Mouse (Mus musculus) stomach, postnatal 0 days (tissue): ENCODE data around the gene Ptpa. TPM values are rescaled to one million over a fixed set of nuclear protein-coding genes. Genes with fewer than 3 reads are reported as not detected.

Experiments used
- ATAC-seq: fragments of 200-750 bp; cut with Nextera tagmentation; 2 replicates; pipeline ENCODE4 v1.8.0; 2017; ENCODE audit not compliant: low FRiP score, low TSS enrichment
- DNase-seq: peaks from one replicate; pipeline ENCODE4 v3.0.0-alpha.2; 2016; ENCODE audit warnings: low spot score
- H3K27ac ChIP-seq: fragments of 300-500 bp; sonication (generic); replicated peaks from 2 replicates; pipeline ENCODE4 v1.5.1; 2014; ENCODE audit warnings: mild to moderate bottlenecking, control low read depth
- H3K27me3 ChIP-seq: fragments of 300-500 bp; sonication (generic); 2 replicates; pipeline ENCODE4 v1.6.1; 2014; ENCODE audit warnings: low read length; ENCODE audit not compliant: control insufficient read depth, insufficient read depth
- H3K36me3 ChIP-seq: fragments of 300-500 bp; sonication (generic); 2 replicates; pipeline ENCODE4 v1.6.1; 2014; ENCODE audit warnings: low read length, mixed read lengths; ENCODE audit not compliant: control insufficient read depth, insufficient read depth
- H3K4me1 ChIP-seq: fragments of 300-500 bp; sonication (generic); replicated peaks from 2 replicates; pipeline ENCODE4 v1.6.1; 2014; ENCODE audit warnings: antibody characterized with exemption; ENCODE audit not compliant: control insufficient read depth, insufficient read depth
- H3K4me2 ChIP-seq: fragments of 300-500 bp; sonication (generic); replicated peaks from 2 replicates; pipeline ENCODE4 v1.6.1; 2014; ENCODE audit warnings: low read depth, mild to moderate bottlenecking, control low read depth, moderate library complexity
- H3K4me3 ChIP-seq: fragments of 300-500 bp; sonication (generic); 2 replicates; pipeline ENCODE4 v1.5.1; 2014; ENCODE audit warnings: low read depth, low read length, control low read depth
- H3K9ac ChIP-seq: fragments of 300-500 bp; sonication (generic); 2 replicates; pipeline ENCODE4 v1.6.1; 2014; ENCODE audit warnings: mild to moderate bottlenecking, low read length, control low read depth, mixed read lengths
- H3K9me3 ChIP-seq: fragments of 300-500 bp; sonication (generic); 2 replicates; pipeline ENCODE4 v1.6.1; 2016; ENCODE audit warnings: low read length; ENCODE audit not compliant: control insufficient read depth
- CTCF ChIP-seq: IDR thresholded peaks from 2 replicates; pipeline ENCODE4 v1.5.1; 2016; ENCODE audit warnings: antibody characterized with exemption, low read depth, mild to moderate bottlenecking, moderate library complexity
- EP300 ChIP-seq: optimal IDR thresholded peaks from 2 replicates; pipeline ENCODE3; 2016; ENCODE audit warnings: antibody characterized with exemption
- WGBS: fragments of 180-500 bp; shearing (Covaris S2); extraction: QIAGEN DNeasy Blood & Tissue Kit; methylation state at CpG from one replicate; pipeline ENCODE4 v1.1.7; 2014; 5-methylcytosine and 5-hydroxymethylcytosine counted together
- polyA plus RNA-seq: library from polyadenylated mRNA; unstranded; fragments of >200 nt; fragmentation: Nextera tagmentation; extraction: Ambion mirVana; gene quantifications from 2 replicates; pipeline ENCODE4 v1.2.1, GENCODE M21; 2015

The Ptpa gene
- polyA plus RNA-seq, 1 experiment from 2014 or later, result 76.6 TPM

DNA sequence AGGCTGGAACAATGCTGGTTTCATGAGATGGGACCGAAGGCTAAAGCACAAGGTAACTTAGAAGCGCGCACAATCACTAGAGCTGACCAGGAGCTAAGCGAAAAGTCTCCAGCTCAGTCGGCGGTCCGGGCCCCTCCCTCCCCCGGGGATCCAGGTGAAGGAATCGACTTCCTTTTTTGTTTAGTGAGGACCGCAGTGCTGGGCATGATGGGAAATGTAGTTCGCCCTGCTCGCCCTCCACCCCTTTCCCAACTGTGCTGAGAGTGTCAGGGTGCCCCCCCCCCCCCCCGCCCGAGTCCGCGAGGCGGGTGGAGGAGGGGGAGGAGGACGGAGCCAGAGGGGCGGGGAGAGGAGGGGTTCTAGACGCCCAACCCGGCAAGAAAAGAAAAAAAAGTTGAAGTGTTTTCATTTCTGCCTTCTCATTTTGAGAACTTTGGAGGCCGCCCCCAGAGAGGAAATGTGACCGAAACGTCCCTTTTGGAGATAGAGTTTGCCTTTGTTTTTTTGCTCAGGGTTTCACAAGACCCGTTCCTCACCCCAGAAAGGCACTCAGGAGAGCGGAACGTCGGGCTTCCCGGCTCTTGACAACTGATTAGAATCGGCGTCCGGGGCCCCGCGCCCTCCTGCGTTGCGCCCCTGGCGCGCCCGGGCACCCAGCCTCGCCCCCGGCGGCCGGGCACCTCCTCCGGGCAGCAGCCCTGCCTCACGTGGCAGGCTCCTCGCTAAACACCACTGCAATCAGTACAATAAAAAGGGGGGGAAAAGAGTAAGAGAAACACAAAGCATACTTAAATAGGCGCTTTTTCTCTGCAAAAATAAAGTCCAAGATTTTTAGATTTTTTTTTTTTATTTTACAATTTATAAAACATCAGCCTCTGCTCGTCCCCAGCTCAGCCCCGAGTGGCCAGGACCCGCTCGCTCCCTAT lies 56.2 kb downstream of the Ptpa start:
- DNase-seq (peak; percentile 87), ATAC-seq (peak; percentile 66)
- Histone ChIP-seq H3K4me1 (peaks cover 4% of the 10 kb centered on the region; the same call in 1 of the 2 replicates), H3K4me3 (peak overlapping the region; percentile 85), H3K27ac (peak overlapping the region; percentile 94), H3K9ac (peak overlapping the region; percentile 90), H3K27me3 (no peaks in the 10 kb centered on the region), H3K4me2 (peak overlapping the region; percentile 92), H3K9me3 (no peaks in the 10 kb centered on the region), H3K36me3 (no peaks in the 10 kb centered on the region)
- TF ChIP-seq CTCF (no peak), EP300 (peak; percentile 63)
- under 1% methylated on average over 46 of the region's 51 CpGs for WGBS

DNA sequence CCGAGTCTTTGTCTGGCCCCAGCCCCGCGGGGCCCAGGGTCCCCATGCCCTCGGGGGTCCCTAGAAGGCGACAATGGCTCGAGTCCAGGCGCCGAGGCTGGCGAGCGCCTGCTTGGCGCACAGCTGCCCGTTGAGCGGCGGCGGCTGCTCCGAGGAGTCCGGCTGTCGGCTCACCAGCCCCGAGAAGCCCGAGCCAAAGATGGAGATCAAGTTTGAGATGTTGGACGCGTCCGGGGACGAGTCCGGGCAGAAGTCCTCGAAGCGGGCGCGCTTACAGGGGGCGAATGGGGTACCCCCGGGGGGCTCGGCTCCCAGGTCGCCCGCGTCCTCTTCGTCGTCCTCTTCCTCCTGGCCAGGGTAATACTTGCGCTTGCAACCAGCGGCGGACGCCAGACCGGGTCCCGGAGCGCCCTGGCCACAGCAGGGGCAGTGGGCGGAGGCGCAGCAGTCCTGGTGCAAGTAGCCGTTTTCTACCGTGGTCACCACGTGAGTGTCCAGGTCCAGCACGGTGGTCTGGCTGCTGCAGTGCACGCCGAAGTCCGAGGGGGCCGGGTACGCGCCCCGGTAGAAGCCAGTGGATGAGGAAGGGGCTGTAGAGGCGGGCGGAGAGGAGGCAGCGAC lies 57.0 kb downstream of the Ptpa start:
- Histone ChIP-seq H3K4me2 (peak overlapping the region; percentile 92), H3K27ac (peak overlapping the region; percentile 94), H3K9ac (peak overlapping the region; percentile 90), H3K27me3 (no peaks in the 10 kb centered on the region), H3K4me1 (peaks cover 4% of the 10 kb centered on the region; the same call in 1 of the 2 replicates), H3K36me3 (no peaks in the 10 kb centered on the region), H3K4me3 (peak overlapping the region; percentile 85), H3K9me3 (no peaks in the 10 kb centered on the region)
- ATAC-seq (no peak), DNase-seq (peak; percentile 56)
- under 1% methylated on average over 59 of the region's 60 CpGs for WGBS
- TF ChIP-seq CTCF (no peak), EP300 (no peak)

DNA sequence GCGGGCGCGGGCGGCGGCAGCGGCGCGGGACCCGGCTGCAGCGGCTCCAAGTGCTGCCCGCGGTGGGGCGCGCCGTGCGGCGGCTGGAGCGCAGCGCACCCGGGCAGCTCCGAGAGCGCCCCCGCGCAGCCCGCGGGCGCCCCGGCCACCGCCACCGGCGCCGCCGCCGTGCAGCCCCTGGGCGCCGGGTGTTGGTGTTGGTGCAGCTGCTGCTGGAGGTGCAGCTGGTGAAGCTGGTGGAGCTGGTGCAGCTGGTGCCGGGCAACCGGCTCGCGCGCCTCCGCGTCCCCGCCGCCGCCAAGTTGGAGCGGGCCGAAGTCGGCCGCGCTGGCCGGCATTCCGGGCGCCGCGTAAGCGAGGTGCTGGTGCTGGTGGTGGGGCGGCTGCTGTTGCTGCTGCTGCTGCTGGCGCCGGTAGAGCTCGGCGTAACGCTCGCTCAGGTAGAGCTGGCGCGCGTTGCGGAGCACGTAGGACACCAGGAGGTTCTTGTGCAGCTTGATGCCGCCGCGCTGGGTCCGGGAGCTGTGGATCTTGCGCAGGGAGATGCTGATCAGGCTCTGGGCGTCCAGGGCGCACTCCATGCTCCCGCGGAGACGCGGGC lies 57.7 kb downstream of the Ptpa start:
- peaks cover 4% of the 10 kb centered on the region; the same call in 1 of the 2 replicates for H3K4me1 ChIP-seq
- H3K27me3 ChIP-seq, result no peaks in the 10 kb centered on the region
- peak overlapping the region; percentile 92 for H3K4me2 ChIP-seq
- TF ChIP-seq EP300, result no peak
- peak overlapping the region; percentile 85 for H3K4me3 ChIP-seq
- no peaks in the 10 kb centered on the region for H3K9me3 ChIP-seq
- WGBS, result under 1% methylated on average over 36 of the region's 80 CpGs
- no peaks in the 10 kb centered on the region for H3K36me3 ChIP-seq
- peak overlapping the region; percentile 94 for H3K27ac ChIP-seq
- H3K9ac ChIP-seq, result peak overlapping the region; percentile 90
- DNase-seq (peak; percentile 64), ATAC-seq (peak; percentile 7; the same call in 1 of the 2 replicates)

- peak; percentile 93 for DNase-seq
- under 1% methylated on average over 37 of the region's 37 CpGs for WGBS
- H3K4me3 ChIP-seq, result peak within 1 kb of the TSS; percentile 85
- H3K27ac ChIP-seq, result peak within 1 kb of the TSS; percentile 94
- H3K36me3 ChIP-seq, result no peaks in the 10 kb centered on the region
- no peaks in the 10 kb centered on the region for H3K27me3 ChIP-seq
- H3K9me3 ChIP-seq, result no peaks in the 10 kb centered on the region
- peak within 1 kb of the TSS; percentile 90 for H3K9ac ChIP-seq
- peak; percentile 84 for ATAC-seq
- TF ChIP-seq CTCF (peak; percentile 27), EP300 (no peak)
- H3K4me2 ChIP-seq, result peak within 1 kb of the TSS; percentile 92
- peaks cover 4% of the 10 kb centered on the region; the same call in 1 of the 2 replicates for H3K4me1 ChIP-seq
Measured at GRCm38 (mm10) chr2:30474039-30474438, 58.2 kb downstream of the Ptpa start, which contains the start of gene Ier5l. Ier5l (minus strand) TSS chr2:30474219.

DNA sequence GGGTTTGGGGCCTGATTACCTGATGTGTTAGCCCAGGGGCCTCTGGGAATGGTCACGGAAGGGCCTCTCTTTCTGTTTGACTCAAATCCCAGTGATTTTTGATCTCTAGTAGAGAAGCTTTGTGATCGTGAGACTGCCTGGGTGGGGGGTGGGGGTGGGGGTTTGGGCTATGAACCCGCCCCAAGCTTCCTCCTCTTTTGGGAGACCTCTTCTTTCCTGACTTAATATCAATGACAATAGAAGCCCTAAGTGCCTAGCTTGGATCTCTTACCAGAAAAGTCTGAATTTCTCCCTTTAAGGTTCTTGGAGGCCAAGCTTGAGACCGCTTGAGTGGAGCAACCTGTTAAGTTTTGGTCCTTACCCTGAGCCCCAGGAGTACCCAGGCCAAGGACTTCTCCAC lies 58.9 kb downstream of the Ptpa start:
- no peak overlapping the region for H3K27ac ChIP-seq
- no peak for DNase-seq
- TF ChIP-seq EP300, result no peak
- TF ChIP-seq CTCF, result no peak

More for the DNA sequence above, 58.9 kb downstream of the Ptpa start:
- Histone ChIP-seq H3K9ac (peak overlapping the region; percentile 55), H3K36me3 (no peaks in the 10 kb centered on the region), H3K9me3 (no peaks in the 10 kb centered on the region), H3K27me3 (no peaks in the 10 kb centered on the region), H3K4me3 (peak overlapping the region; percentile 85), H3K4me1 (peaks cover 4% of the 10 kb centered on the region; the same call in 1 of the 2 replicates), H3K4me2 (peak overlapping the region; percentile 92)
- ATAC-seq, result no peak
- 37% methylated on average over 4 of the region's 4 CpGs for WGBS
